Mouse (Mus musculus): ENCODE measurements around the gene 4933417A18Rik. TPM values are rescaled to one million over a fixed set of nuclear protein-coding genes. Genes with fewer than 3 reads are reported as not detected.
"Not testable (repeated sequence)": the region's sequence is repeated elsewhere in the genome, so short reads cannot be mapped to it uniquely, and the experiment has no call there.

4933417A18Rik gene
- not detected for total RNA-seq (2021)
- long read RNA-seq, experiment 1, result 0 reads
- long read RNA-seq, experiment 2, result 0 reads

DNA sequence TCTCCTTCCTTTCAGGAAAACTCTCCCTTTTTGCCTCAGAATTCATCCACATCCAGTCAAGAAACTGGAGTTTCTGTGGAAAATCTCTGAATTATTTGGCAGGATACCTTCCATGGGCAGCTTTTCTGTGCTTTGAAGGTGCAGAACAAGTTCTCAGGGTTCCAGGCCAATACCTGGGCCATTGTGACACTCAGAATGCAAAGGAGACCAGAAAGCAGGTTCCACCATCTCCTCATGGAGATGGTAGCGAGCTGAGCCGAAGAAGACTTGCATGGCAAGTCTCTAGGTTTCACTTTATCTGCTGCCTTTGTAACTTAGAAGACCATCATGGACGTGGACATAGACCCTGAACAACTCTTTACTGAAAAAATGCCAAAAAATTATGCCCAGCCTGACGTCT is at the start of gene 4933417A18Rik, which contains the start of gene Fam217a:
TSS of gene 4933417A18Rik (plus strand) at position 200 of the 400 bp plus-strand sequence.
TSS of gene Fam217a (minus strand) at position 101 of the 400 bp plus-strand sequence.
- no peak for DNase-seq
- intact Hi-C loops (cut with DNase I; ENCODE audit: low total_unique reads), result no loop called here

DNA sequence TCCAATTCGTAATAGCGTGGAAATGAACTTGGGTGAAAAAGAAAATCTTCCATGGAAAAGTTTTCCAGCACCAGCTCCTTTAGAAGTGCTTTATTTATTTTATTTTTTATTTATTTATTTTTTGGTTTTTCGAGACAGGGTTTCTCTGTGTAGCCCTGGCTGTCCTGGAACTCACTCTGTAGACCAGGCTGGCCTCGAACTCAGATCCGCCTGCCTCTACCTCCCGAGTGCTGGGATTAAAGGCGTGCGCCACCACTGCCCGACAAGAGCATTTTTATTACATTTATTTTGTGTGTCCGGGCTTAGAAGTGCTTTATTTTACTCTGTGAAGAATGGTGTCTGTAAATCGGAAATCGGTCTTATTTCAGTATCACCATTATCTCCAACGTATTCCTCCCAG is 49.5 kb upstream of the 4933417A18Rik start:
- not testable (repeated sequence) for DNase-seq
- intact Hi-C loops (cut with DNase I; ENCODE audit: low total_unique reads), result loop anchor here (10.0 kb wide), 1 partner anchor 690 kb away; no protein-coding TSS in a partner anchor

DNA sequence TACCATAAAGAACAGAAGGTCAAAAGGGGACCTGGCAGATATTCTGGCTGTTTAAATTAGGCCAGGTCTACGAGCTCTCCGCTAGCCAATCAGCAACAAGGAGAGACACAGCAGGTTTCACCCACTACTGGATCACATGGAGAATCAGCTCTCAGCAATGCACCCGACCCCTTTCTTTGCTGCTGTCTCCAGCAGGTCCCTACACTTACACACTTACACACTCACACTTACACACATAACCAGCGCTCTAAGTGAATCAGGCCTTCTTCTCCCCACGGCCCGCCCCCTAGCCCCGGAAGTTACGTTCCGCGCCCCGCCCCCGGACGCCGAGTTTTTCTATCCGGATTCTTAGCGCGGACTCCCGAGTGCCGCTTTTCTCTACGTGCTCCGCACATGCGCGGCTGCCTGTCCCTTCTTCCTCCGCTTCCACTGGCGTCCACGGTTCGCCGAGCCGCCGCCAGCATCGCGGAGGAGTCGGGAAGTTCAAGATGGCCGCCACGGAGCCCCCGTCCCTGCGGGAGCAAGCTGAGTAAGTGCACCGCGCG is 49.0 kb upstream of the 4933417A18Rik start, which contains the start of gene Prpf4b:
TSS of gene Prpf4b (plus strand) at position 137 of the 545 bp plus-strand sequence.
- peak; percentile 93 for DNase-seq
- intact Hi-C loops (cut with DNase I; ENCODE audit: low total_unique reads), result loop anchor here (10.0 kb wide), 1 partner anchor 690 kb away; no protein-coding TSS in a partner anchor

DNA sequence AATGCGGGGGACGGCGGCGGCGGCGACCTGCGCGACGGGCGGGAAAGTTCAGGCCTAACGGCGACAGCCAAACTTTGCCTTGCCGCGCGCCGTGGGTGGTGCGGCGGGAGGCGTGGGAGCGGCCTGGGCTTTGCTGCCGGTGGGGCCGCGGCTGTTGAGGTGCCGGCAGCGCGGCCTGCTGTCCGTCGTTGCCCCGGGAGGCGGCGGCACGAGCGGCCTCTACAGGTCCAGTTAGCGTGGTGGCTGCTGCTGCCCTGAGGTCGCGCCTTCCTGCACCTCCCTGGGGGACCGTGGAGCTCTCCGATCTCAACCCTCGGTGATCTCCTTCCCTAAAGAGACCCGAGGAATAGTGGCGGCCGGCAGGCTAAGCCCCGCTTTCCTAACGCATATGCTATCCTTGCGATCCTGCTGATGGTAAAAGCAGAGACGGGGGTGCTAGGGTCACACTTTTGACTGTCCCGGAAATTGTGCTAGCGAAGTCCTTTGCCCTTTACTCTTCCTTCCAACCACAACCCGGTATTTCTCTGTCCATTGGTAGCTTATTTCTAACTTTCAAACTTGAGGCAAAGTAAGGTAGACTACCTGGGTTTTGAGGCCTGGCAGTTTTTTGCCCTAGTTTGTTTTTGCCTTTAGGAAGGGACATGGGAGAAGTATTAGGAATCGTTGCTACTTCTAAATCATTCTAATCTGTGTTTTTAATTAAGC is 48.3 kb upstream of the 4933417A18Rik start:
- peak; percentile 64 for DNase-seq
- intact Hi-C loops (cut with DNase I; ENCODE audit: low total_unique reads), result loop anchor here (10.0 kb wide), 1 partner anchor 691 kb away; no protein-coding TSS in a partner anchor

DNA sequence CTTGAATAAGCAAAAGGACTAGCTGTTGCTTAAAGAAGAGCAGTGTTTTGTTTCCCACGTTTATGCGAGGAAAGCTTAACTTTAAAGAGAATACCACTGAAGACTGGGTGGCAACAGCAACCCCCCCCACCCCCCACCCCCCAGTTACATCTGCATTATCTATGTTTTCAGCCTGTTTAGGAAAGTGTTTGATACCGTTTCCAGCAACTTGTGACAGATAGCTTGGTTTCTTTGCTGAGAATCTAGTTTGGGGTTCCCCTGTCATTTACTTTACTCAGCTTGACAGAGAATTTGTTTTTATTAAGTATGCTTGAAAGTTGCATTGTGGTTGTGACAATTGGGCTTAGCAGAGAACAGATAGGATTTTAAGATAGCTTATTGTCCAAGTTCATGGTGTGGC is 47.7 kb upstream of the 4933417A18Rik start:
- intact Hi-C loops (cut with DNase I; ENCODE audit: low total_unique reads), result loop anchor here (10.0 kb wide), 1 partner anchor 692 kb away; no protein-coding TSS in a partner anchor
- no peak for DNase-seq

DNA sequence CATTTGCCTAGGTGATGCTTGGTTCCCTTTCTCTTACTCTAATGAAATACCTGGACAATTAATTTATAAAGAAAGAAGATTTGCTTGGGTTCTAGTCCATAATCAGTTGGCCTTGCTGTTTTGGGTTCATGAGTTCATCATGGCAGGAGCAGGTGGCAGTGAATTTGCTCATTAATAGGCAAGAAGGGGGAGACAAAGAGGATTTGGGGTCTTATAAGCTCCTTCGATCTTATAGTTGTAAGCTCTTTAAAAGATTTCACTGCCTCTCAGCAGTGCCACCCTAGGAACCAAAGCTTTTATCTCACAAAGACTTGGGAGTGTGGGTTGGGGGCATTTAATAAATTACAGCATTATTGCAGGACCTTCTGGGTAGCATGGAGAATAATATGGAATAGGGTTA is 31.3 kb upstream of the 4933417A18Rik start:
- DNase-seq, result no peak
- intact Hi-C loops (cut with DNase I; ENCODE audit: low total_unique reads), result no loop called here

DNA sequence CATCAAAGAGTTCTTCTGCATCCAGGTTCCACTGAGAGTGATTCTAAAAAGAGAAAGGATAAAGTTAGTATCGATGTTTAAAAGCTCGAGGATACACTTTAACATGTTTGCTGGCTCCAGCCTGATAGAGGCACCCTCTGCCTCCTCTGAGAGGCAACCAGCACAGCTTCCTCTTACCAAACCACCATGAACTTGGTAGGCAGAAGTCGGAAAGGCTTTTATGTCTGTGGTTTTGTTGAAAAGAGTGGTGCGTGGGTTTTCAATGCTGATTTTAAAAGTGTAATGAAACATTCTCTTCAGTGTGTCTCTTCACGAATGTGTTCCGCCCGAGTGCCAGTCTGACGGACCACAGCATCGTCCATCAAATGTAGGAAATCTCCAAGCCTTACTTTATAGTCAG is 9.6 kb upstream of the 4933417A18Rik start:
- no peak for DNase-seq
- intact Hi-C loops (cut with DNase I; ENCODE audit: low total_unique reads), result no loop called here

DNA sequence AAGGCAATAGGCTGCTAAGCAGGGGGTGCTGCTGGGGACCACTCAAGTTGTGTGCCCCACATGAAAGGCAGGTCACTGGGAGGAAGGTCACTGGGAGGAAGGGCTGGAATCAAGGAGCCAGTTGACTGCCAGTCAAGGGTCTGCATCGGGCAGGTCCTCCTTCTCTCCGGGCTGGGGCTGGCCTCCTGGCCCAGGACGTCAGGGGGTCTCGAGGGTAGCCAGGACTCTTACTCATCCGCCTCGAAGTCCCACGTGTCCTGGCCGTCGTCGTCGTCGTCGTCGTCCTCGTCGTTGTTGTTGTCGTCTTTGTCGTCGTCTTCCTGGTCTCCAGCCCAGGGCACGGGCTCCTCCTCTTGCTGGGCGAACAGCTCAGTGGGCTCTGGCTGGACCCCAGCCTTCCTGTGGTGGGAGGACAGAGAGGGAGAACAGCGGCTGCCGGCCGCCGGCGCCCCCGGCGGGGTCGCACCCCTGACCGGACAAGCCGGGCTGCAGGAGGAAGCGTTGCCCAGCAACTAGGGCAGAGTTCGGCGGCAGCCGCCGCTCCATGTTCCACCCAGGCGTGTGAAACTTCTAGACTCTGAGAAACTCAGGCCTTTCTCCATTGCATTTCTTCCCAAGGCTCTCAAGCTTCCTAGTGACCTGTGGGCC is 7.6 kb upstream of the 4933417A18Rik start:
- peak; percentile 4 for DNase-seq
- intact Hi-C loops (cut with DNase I; ENCODE audit: low total_unique reads), result no loop called here

DNA sequence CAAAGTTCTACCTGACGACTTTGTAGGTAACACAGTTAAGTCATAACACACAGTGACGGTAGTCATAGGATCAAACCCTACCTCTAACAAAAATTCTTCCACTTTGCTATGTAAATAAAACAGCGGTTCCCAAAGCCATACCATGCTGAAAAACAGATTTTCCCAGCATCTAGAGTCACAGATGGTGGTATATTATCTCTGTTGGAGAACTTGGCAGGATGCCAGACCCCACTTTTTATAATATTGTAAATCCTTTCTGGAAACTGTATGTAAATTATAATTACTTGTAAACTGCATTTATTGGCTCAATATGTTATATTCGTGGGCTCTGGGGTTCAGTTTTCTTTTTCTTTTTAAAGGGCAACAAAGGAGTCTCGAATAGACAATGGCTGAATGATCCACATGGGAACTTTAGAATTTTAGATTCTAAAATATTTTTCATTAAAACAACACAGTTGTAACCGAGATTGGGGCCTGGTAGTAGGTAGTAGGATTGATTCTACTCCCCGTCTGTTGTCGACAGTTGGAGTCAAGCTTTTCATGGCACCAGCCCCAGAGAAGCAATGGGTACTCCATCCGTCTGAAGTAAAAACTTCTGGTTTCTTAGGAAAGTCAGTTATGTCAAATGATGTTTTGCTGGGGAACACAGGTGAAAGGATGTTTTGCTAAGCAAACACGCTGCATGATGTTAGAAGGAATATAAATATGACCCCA is 10.9 kb downstream of the 4933417A18Rik start:
- intact Hi-C loops (cut with DNase I; ENCODE audit: low total_unique reads), result no loop called here
- no peak for DNase-seq

DNA sequence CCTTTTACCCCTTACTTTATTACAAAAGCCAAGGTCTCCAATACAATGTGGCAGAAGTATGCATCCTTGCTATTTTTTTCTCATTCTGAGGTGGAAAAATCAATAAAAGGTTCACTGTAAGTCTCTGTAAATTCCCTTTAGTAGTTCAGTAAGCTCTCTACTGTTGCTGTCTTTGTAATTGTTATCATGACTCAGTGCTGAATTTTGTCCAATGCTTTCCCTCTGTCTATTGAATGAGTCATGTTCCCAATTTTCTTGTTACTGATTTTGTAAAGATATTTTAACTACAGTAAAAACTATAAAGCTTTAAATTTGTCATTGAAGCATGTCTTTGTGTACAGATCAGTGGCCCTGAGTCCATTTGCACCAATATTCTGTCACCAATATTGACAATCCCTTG is 18.2 kb downstream of the 4933417A18Rik start:
- intact Hi-C loops (cut with DNase I; ENCODE audit: low total_unique reads), result no loop called here
- DNase-seq, result no peak

DNA sequence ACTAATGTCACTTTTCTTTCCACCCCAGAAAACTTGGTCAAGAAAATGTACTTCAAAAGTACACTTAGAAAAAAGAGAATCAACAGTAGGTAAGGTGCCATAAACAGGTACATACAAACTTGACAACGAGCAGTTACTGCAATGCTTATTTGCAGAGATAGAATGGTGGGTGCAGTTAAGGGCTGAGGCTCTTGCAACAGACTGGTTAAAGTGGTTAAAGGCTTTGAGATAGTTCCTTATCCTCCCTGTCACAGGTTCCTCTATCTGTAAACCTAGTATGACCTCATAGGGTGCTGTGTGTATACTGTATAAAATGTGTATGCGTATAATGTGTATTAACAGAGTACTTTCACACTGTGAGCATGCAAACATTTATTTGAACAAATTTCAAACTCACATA is 27.2 kb downstream of the 4933417A18Rik start:
- intact Hi-C loops (cut with DNase I; ENCODE audit: low total_unique reads), result not testable (repeated sequence)

DNA sequence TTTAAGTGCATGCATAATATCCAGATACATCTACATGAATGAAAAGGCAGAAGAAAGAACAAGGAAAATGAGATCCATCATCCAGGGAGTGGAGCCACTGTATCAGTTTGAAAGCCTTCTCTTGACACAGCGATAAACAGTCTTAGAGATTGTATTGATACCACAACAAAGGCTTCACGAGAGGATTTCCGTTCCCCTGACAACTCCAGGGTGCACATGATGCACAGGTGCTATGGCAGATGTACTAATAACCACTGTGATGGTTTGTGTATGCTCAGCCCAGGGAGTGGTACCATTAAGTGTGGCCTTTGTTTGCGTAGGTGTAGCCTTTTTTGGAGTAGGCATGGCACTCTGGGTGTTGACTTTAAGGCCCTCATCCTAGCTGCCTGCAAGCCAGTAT is 32.7 kb downstream of the 4933417A18Rik start:
- no peak for DNase-seq
- intact Hi-C loops (cut with DNase I; ENCODE audit: low total_unique reads), result no loop called here

More for the DNA sequence above, 27.2 kb downstream of the 4933417A18Rik start:
- DNase-seq, result not testable (repeated sequence)

DNA sequence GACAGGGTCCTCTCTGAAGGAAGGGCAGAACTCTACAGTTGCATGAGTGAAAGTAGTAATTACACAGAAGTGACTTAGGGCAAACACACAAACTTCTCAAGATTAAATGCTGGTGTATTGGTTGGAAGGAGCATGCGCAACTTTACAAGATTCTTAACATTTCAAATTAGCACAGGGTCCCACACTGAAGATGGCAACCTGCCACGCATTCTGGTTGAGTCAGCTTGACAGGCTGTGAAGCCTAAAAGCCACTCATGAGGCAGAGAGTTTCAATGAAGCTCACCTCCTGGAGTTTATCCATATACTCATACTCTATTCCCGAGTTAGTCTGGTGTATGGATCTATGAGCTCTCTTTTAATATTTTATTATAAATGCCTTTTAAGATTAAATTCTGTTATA is 33.9 kb downstream of the 4933417A18Rik start:
- intact Hi-C loops (cut with DNase I; ENCODE audit: low total_unique reads); DNase-seq: not testable (repeated sequence)

DNA sequence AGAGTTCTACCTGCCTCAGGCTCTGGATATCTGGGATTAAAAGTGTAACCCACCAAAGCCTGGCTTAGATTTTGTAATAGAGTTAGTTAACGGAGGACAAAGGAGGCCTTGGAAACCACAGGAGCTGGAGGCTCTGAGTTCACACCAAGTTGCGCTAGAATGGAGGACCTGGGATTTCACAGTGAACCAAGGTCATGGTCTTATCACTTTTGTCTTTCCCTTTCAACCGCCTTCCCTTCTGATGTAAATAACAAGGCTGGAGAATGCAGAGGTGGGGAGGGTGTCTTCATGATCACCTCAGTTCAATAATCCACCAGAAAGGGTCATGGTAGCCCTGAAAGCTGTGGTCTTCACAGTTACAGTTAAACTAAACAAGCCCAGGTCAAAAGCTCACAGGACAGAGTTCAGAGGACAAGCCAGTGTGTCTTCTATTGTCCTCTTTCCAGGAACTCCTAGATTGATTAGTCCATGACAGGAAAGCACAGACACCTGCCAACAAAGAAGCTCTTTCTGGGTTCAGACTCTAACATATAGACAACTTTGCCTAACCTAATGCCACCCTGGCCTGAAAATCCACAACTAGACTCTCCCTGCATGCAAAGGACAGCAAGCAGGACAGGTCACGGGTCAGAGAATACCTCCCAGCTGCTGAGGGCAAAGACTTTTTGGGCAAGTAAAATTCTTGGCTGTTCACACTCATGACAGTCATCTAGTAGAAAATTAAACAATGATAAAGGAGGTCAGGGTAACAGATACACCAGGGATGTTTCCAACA is 37.0 kb downstream of the 4933417A18Rik start:
- intact Hi-C loops (cut with DNase I; ENCODE audit: low total_unique reads), result no loop called here
- no peak for DNase-seq

DNA sequence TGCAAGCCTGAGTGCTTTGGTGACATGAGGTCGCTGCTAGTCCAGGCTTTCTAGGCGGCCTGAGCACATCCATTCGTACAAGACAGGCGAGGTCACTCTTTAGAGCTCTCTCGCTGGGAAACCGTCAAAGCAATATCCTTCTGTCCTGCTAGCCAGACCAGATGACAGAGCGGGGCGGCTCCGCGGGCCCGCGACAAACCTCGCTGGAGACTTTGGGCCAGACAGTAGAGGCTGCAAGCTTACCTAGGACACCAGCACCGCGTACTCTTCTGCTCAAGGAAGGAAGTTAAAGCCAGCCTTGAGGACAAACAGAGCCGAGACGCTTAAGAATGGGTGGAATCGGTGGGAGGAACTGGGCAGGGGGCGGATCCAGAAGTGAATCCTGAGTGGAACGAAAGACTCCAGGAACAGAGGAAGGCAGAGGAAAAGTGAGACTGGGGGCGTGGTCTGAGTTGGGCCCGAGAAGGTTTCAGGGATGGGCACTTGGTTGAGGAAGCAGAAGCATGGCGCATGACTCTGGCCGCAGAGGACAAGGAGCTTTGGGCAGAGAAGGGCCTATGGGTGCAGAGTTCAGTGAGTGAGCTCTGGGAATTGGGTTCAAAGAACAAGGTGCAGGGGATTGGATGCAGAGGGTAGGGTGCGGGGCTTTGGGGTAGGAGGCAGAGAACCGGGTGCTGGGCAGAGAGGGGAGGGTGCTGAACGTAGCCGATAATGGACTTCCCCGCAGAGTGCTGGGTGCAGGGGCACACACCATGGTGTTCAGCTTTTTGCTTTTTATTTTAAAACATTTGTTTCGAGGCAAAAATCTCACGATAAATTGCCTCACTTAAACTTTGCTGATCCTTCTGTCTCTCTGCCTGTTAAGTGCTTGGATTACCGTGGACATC is 39.5 kb downstream of the 4933417A18Rik start, which contains the start of gene Eci3:
TSS of gene Eci3 (minus strand) at position 300 of the 887 bp plus-strand sequence.
- DNase-seq, result peak; percentile 30
- intact Hi-C loops (cut with DNase I; ENCODE audit: low total_unique reads), result no loop called here

DNA sequence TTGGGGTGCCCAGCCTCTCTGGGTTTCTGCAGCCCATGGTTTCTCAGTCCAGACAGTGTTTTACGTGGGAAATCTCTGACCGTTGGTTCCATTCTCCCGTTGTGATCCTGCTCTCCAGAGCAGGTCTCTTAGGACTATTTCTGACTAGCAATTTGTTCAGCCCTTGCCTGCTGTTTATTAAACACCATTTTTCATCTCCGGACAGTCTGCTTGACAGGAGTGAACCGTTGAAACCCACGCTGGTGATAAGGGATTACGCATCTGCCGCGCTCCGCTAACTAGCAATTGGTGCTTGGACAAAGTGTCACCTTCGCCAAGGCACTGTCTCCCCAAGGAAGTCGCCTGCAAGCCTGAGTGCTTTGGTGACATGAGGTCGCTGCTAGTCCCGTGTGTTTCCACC is 40.2 kb downstream of the 4933417A18Rik start:
- DNase-seq, result no peak
- intact Hi-C loops (cut with DNase I; ENCODE audit: low total_unique reads), result no loop called here

DNA sequence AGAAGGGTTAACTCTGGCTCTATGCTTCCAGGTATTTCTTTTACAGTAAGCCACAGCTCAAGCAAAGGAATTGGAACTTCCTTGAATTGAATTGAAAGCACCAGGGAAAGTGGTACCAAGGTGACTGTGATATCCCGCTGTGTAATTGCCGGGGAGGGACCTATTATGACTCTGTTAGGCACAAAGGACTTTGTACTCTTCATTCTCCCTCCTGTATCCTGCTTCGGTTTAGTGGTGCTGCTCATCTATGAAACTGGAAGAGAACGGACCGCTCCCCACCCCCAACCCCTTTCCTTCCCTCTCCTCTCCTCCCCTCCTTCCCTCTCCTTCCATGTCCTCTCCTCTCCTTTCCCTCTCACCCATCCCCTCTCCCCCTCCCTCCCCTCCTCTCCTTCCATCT is 40.7 kb downstream of the 4933417A18Rik start:
- intact Hi-C loops (cut with DNase I; ENCODE audit: low total_unique reads), result no loop called here
- no peak for DNase-seq

DNA sequence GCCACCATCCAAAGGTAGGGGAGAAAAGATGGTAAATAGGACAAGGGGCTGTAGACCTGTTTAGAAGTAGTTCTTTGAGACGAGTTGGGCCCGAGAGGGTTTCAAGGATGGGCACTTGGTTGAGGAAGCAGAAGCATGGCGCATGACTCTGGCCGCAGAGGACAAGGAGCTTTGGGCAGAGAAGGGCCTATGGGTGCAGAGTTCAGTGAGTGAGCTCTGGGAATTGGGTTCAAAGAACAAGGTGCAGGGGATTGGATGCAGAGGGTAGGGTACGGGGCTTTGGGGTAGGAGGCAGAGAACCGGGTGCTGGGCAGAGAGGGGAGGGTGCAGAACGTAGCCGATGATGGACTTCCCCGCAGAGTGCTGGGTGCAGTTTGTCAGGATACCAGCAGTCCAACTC is 41.4 kb downstream of the 4933417A18Rik start:
- intact Hi-C loops (cut with DNase I; ENCODE audit: low total_unique reads); DNase-seq: not testable (repeated sequence)
